Mouse (Mus musculus): Measurements from ENCODE around the gene Zfp961. TPM values are rescaled to one million over a fixed set of nuclear protein-coding genes. Genes with fewer than 3 reads are reported as not detected.

Zfp961 gene
- polyA plus RNA-seq, 1 experiment: 12.0 TPM

DNA sequence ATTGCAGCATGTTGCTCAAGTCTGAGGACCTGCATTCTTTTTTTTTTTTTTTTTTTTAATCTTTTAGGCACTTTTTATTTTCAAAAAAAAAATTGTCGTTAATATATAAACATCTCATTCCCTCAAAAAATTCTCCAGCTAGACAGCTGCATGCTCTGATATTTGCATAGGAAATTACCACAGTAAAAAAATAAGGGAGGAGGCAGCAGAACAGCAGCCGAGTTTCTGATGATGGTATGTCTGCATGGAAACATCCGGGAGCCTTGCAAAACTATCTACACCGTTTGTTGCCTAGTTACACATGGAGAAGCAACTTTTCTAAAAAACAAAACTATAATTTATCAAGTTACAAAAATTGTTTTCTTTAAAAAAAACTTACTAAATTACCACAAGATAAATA is 30.6 kb downstream of the Zfp961 start:
- no peak for TF ChIP-seq CTCF (IDR thresholded peaks at IDR 0.05; ENCODE audit: low read depth, low read length)
- TF ChIP-seq POLR2A (IDR thresholded peaks at IDR 0.05; ENCODE audit: borderline replicate concordance, low read depth, low read length): no peak
- no peak overlapping the region for H3K27ac ChIP-seq (ENCODE audit: insufficient read depth, low read depth, low read length)
- no peak overlapping the region for H3K4me3 ChIP-seq (ENCODE audit: insufficient read depth, low read length)
- H3K4me1 ChIP-seq (ENCODE audit: control insufficient read depth, insufficient read depth, low read length): peaks cover 11% of the 10 kb centered on the region

DNA sequence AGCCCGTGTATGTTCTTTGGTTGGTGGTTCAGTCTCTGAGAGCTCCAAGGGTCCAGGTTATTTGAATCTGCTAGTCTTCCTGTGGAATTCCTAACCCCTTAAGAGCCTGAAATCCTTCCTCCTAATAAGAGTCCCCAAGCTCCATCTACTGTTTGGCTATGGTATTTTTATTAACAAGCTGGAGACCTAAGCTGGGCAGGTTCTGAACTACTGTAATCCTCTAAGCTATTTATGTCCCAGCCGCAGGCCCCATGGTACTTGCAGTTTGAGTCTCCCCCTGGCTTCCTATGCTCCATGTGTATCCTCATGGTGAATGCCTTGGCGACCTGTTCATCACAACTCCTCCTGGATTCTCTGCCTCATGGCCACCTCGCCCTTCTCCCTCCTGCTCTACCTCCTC is 33.8 kb downstream of the Zfp961 start:
- no peak overlapping the region for H3K4me3 ChIP-seq (ENCODE audit: insufficient read depth, low read length)
- H3K4me1 ChIP-seq (ENCODE audit: control insufficient read depth, insufficient read depth, low read length): peaks cover 11% of the 10 kb centered on the region
- TF ChIP-seq POLR2A (IDR thresholded peaks at IDR 0.05; ENCODE audit: borderline replicate concordance, low read depth, low read length): no peak
- no peak for TF ChIP-seq CTCF (IDR thresholded peaks at IDR 0.05; ENCODE audit: low read depth, low read length)
- H3K27ac ChIP-seq (ENCODE audit: insufficient read depth, low read depth, low read length): no peak overlapping the region

DNA sequence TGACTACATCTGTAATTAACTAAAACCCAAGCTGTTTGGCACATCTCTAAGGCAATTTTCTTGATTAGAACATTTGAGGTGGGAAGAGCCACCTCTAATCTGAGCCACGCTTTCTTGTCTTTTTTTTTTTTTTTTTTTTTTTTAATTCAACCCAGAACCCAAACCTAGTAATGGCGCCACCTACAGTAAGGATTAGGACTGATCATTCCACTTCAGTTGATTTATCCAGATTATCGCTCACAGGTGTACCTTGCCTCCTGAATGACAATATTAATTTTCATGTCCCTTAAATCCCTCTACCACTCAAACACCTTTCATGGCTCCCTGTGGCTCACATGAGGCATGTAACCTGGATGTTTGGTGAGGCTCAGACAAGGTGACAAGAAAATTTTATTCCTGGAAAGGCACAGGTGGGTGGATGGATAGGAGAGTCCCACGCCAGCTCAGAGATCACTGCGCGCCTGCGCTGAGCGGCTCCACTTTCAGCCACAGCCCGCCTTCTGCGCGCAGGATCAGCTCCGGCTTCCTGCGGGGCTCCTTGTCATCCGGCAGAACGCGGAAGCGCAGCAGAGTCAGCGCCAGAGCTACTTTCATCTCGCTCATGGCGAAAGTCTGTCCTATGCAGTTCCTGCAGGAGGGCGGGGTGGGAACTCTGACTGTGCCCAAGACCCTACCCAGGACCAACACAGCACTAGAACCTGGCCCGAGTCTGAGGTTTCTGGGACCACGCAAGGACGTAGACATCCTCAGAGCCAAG is 37.5 kb downstream of the Zfp961 start:
- TF ChIP-seq CTCF (IDR thresholded peaks at IDR 0.05; ENCODE audit: low read depth, low read length) (no peak), POLR2A (IDR thresholded peaks at IDR 0.05; ENCODE audit: borderline replicate concordance, low read depth, low read length) (no peak)
- H3K4me3 ChIP-seq (ENCODE audit: insufficient read depth, low read length): no peak overlapping the region
- H3K4me1 ChIP-seq (ENCODE audit: control insufficient read depth, insufficient read depth, low read length): no peaks in the 10 kb centered on the region
- H3K27ac ChIP-seq (ENCODE audit: insufficient read depth, low read depth, low read length): no peak overlapping the region

DNA sequence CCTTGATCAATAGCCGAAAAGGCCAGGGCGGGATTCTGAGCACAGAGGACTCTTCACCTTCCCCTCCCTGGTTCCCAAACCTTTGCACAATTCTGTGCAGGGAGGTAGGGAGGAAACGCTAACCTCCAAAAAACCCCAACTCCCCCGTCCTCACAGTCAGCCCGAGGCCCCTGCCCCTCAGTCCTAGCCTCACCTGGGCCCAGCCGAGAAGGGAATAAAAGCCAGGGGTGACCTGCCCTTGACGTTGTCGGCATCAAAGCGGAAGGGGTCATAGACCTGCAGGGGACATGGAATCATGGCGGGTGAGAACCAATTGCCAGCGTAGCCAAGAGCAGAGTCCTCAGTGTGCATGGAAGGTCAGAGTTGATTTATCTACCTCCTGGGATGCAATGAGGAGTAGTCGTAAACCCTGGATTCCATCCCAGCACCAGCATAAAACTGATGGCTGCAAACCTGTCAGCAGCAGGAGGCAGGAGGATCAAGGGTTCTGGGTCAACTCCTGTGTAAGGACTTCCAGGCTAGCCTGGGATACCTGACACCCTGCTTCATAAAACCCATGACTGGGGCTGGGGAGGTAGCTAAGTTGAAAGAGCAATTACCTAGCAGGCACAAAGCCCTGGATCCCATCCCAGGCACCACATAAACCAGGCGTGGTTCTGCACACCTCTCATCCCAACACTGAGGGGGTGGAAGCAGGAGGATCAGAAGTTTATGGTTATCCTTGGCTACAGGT is 38.2 kb downstream of the Zfp961 start:
- TF ChIP-seq CTCF (IDR thresholded peaks at IDR 0.05; ENCODE audit: low read depth, low read length): no peak
- no peak for TF ChIP-seq POLR2A (IDR thresholded peaks at IDR 0.05; ENCODE audit: borderline replicate concordance, low read depth, low read length)
- no peak overlapping the region for H3K4me3 ChIP-seq (ENCODE audit: insufficient read depth, low read length)

DNA sequence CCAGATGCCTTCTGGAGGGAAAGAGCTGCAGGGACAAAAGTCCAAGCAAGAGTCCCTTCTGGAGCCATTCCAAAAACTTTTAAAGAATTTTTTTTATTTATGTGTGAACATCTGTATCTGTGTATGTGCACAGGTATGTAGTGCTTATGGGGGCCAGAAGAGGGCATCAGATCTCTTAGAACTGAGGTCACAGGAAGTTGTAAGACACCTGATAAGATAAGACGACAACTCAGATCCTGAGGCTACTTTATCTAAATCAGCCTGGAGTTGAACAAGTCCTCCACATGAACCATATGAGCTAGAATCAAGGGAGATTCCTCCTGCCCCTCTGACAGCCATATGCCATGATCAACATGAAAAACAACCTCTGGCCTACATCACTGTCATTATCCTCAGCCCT is 48.6 kb downstream of the Zfp961 start:
- Histone ChIP-seq H3K4me1 (ENCODE audit: control insufficient read depth, insufficient read depth, low read length) (no peaks in the 10 kb centered on the region), H3K4me3 (ENCODE audit: insufficient read depth, low read length) (no peak overlapping the region)
- TF ChIP-seq POLR2A (IDR thresholded peaks at IDR 0.05; ENCODE audit: borderline replicate concordance, low read depth, low read length): no peak
- TF ChIP-seq CTCF (IDR thresholded peaks at IDR 0.05; ENCODE audit: low read depth, low read length): no peak

More for the DNA sequence above, 38.2 kb downstream of the Zfp961 start:
- Histone ChIP-seq H3K4me1 (ENCODE audit: control insufficient read depth, insufficient read depth, low read length) (no peaks in the 10 kb centered on the region), H3K27ac (ENCODE audit: insufficient read depth, low read depth, low read length) (no peak overlapping the region)

DNA sequence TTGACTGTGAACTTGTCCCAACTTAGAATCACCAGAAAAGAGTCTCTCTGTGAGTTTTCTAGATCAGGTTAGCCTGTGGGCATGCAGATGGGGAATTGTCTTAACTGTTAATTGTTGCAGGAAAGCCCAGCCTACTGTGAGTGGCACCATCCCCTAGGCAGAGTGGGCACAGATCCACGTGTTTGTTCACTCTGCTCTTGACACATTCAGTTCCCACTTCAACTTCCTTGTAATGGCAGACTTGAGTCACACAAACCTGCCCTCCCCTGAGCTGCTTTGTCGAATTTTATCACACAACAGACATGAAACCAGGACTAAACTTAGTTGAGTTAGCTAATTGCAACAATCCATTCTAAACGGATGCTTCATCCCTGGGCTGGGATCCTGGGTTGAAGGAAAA is 49.4 kb downstream of the Zfp961 start:
- no peak for TF ChIP-seq CTCF (IDR thresholded peaks at IDR 0.05; ENCODE audit: low read depth, low read length)
- no peak for TF ChIP-seq POLR2A (IDR thresholded peaks at IDR 0.05; ENCODE audit: borderline replicate concordance, low read depth, low read length)
- Histone ChIP-seq H3K27ac (ENCODE audit: insufficient read depth, low read depth, low read length) (no peak overlapping the region), H3K4me1 (ENCODE audit: control insufficient read depth, insufficient read depth, low read length) (no peaks in the 10 kb centered on the region), H3K4me3 (ENCODE audit: insufficient read depth, low read length) (no peak overlapping the region)

More for the DNA sequence above, 48.6 kb downstream of the Zfp961 start:
- no peak overlapping the region for H3K27ac ChIP-seq (ENCODE audit: insufficient read depth, low read depth, low read length)

DNA sequence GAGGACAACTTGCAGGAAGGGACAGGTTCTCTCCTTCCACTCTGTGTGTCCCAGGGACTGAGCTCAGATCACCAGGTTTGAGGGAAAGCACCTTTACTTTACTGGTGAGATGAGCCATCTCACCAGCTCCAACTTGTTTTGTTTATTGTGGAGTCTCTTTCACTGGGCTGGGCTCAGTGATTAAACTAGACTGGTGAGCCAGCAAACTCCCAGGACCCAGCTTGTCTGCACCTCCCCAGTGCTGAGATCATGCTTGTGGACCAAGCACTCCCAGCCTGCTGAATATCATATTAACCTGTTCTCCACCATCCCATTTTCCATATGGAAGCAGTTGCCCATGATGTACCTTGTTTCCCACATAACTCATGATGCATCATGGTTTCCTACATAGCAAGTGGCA is 52.1 kb downstream of the Zfp961 start:
- no peak for TF ChIP-seq POLR2A (IDR thresholded peaks at IDR 0.05; ENCODE audit: borderline replicate concordance, low read depth, low read length)
- TF ChIP-seq CTCF (IDR thresholded peaks at IDR 0.05; ENCODE audit: low read depth, low read length): no peak
- no peak overlapping the region for H3K27ac ChIP-seq (ENCODE audit: insufficient read depth, low read depth, low read length)
- peaks cover 8% of the 10 kb centered on the region for H3K4me1 ChIP-seq (ENCODE audit: control insufficient read depth, insufficient read depth, low read length)
- H3K4me3 ChIP-seq (ENCODE audit: insufficient read depth, low read length): no peak overlapping the region

DNA sequence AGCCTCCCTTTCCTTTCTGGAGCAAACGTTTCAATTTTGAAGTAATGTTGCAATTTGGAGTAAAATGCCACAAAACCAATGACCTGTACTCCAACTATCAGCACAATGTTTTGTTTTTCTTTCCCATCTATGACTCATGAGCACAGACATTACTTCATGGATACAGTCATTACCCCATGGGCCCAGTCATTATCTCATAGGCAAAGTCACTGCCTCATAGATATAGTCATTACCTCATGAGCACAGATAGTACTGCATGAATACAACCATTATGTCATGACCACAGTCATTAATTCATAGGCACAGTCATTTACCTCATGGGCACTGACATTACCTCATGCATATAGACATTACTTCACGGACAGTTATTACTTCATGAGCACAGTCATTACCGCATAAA is 55.1 kb downstream of the Zfp961 start:
- H3K4me3 ChIP-seq (ENCODE audit: insufficient read depth, low read length): no peak overlapping the region
- no peak overlapping the region for H3K27ac ChIP-seq (ENCODE audit: insufficient read depth, low read depth, low read length)
- TF ChIP-seq CTCF (IDR thresholded peaks at IDR 0.05; ENCODE audit: low read depth, low read length) (no peak), POLR2A (IDR thresholded peaks at IDR 0.05; ENCODE audit: borderline replicate concordance, low read depth, low read length) (no peak)

DNA sequence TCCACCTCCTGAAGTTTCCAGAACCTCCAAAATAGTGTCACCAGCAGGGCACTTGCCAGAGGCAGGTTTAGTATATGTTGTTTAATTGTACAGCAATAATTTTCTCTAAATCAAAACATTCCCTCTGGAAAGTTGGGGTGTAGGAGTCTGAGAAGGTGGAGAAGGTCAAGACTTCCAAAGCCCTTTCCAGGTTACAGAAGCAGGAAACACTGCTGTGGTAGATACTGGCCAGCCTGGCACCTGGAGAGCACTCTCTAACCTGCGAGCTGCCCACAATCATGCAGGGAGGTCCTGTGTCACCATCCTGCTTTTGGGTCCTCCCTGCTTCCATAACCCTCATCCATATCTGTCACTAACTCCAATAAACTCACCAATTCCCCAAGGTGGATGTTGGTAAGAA is 55.9 kb downstream of the Zfp961 start:
- TF ChIP-seq CTCF (IDR thresholded peaks at IDR 0.05; ENCODE audit: low read depth, low read length) (no peak), POLR2A (IDR thresholded peaks at IDR 0.05; ENCODE audit: borderline replicate concordance, low read depth, low read length) (no peak)

More for the DNA sequence above, 55.1 kb downstream of the Zfp961 start:
- peaks cover 31% of the 10 kb centered on the region for H3K4me1 ChIP-seq (ENCODE audit: control insufficient read depth, insufficient read depth, low read length)

DNA sequence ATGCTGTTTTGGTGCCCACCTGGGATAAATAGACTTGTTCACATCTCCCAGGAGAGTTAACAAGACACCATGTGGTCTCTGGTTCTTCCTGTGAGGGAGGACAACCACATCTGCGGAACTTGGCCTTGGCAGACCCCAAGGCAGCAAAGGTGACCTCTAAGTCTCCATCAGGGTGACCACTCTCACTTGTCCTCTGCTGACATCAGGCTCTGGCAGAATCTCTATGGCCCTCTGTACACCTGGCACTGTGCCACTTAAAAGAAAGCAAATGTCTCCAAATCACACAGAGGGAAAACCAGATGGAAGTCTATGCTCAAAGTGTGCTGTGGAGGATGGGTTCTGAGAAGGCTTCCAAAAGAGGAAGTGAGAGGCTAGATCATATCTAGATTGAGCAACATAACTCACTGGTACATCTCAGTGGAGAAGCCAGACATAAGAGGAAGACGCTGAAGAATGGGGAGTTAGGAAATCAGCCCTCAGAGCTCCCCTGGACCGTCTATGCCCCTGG is 57.4 kb downstream of the Zfp961 start:
- Histone ChIP-seq H3K27ac (ENCODE audit: insufficient read depth, low read depth, low read length) (peak overlapping the region; percentile 63), H3K4me1 (ENCODE audit: control insufficient read depth, insufficient read depth, low read length) (peaks cover 35% of the 10 kb centered on the region), H3K4me3 (ENCODE audit: insufficient read depth, low read length) (no peak overlapping the region)
- TF ChIP-seq POLR2A (IDR thresholded peaks at IDR 0.05; ENCODE audit: borderline replicate concordance, low read depth, low read length) (no peak), CTCF (IDR thresholded peaks at IDR 0.05; ENCODE audit: low read depth, low read length) (no peak)

More for the DNA sequence above, 55.9 kb downstream of the Zfp961 start:
- H3K4me1 ChIP-seq (ENCODE audit: control insufficient read depth, insufficient read depth, low read length): peaks cover 31% of the 10 kb centered on the region
- H3K4me3 ChIP-seq (ENCODE audit: insufficient read depth, low read length): no peak overlapping the region
- H3K27ac ChIP-seq (ENCODE audit: insufficient read depth, low read depth, low read length): no peak overlapping the region
